Mouse (Mus musculus) heart, embryonic 13.5 days (tissue): ENCODE data around the gene Gm49388. TPM values are rescaled to one million over a fixed set of nuclear protein-coding genes. Genes with fewer than 3 reads are reported as not detected.

Source experiments
- ATAC-seq: fragments of 200-750 bp; cut with Nextera tagmentation; 2 replicates; pipeline ENCODE4 v1.8.0; 2017; ENCODE audit warnings: moderate TSS enrichment; ENCODE audit not compliant: insufficient number of reproducible peaks, low FRiP score, low TSS enrichment; ENCODE audit errors: extremely low read depth
- H3K27ac ChIP-seq: fragments of 300-500 bp; sonication (generic); replicated peaks from 2 replicates; pipeline ENCODE4 v1.5.1; 2015; ENCODE audit warnings: moderate library complexity, mild to moderate bottlenecking, inconsistent platforms
- H3K27me3 ChIP-seq: fragments of 300-500 bp; sonication (generic); replicated peaks from 2 replicates; pipeline ENCODE4 v1.6.1; 2015; ENCODE audit warnings: mild to moderate bottlenecking, inconsistent platforms
- H3K36me3 ChIP-seq: fragments of 300-500 bp; sonication (generic); 2 replicates; pipeline ENCODE4 v1.6.1; 2015; ENCODE audit warnings: mild to moderate bottlenecking, inconsistent platforms
- H3K4me1 ChIP-seq: fragments of 300-500 bp; sonication (generic); 2 replicates; pipeline ENCODE4 v1.6.1; 2015; ENCODE audit warnings: inconsistent platforms
- H3K4me2 ChIP-seq: fragments of 300-500 bp; sonication (generic); 2 replicates; pipeline ENCODE4 v1.6.1; 2015; ENCODE audit warnings: inconsistent platforms, mild to moderate bottlenecking, moderate library complexity
- H3K4me3 ChIP-seq: fragments of 300-500 bp; sonication (generic); 2 replicates; pipeline ENCODE4 v1.5.1; 2015; ENCODE audit warnings: moderate library complexity, mild to moderate bottlenecking, inconsistent platforms
- H3K9ac ChIP-seq: fragments of 300-500 bp; sonication (generic); 2 replicates; pipeline ENCODE4 v1.6.1; 2015; ENCODE audit warnings: inconsistent platforms, mild to moderate bottlenecking, moderate library complexity
- H3K9me3 ChIP-seq: fragments of 300-500 bp; sonication (generic); 2 replicates; pipeline ENCODE4 v1.6.1; 2016; ENCODE audit warnings: inconsistent platforms
- WGBS: fragments of 180-500 bp; shearing (Covaris S2); methylation state at CpG from one replicate; pipeline ENCODE4 v1.1.7; 2015; ENCODE audit warnings: mixed read lengths; 5-methylcytosine and 5-hydroxymethylcytosine counted together
- polyA plus RNA-seq: library from polyadenylated mRNA; unstranded; fragments of >200 nt; fragmentation: Nextera tagmentation; extraction: Ambion mirVana; gene quantifications from 2 replicates; pipeline ENCODE4 v1.2.1, GENCODE M21; 2015

Gene Gm49388
- polyA plus RNA-seq, 1 experiment from 2014 or later = not detected

DNA sequence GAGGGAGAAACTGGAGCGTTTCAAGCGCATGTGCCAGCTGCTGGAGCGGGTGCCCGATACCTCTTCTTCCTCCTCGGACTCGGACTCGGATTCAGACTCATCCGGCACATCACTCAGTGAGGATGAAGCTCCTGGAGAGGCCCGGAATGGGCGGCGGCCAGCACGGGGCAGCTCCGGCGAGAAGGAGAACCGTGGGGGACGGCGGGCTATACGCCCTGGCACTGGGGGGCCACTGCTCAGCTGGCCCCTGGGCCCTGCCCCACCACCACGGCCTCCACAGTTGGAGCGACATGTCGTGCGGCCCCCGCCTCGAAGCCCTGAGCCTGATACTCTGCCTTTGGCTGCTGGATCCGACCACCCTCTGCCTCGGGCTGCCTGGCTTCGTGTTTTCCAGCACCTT, 33.3 kb upstream of the Gm49388 start:
- H3K4me1 ChIP-seq = peaks cover 18% of the 10 kb centered on the region
- no peak overlapping the region for H3K9ac ChIP-seq
- H3K36me3 ChIP-seq = peaks cover 91% of the 10 kb centered on the region
- no peak overlapping the region for H3K27ac ChIP-seq
- no peaks in the 10 kb centered on the region for H3K9me3 ChIP-seq
- H3K4me3 ChIP-seq = no peak overlapping the region
- H3K4me2 ChIP-seq = no peak overlapping the region
- ATAC-seq = no peak
- WGBS = 91% methylated on average over 27 of the region's 27 CpGs
- H3K27me3 ChIP-seq = peaks cover 13% of the 10 kb centered on the region

DNA sequence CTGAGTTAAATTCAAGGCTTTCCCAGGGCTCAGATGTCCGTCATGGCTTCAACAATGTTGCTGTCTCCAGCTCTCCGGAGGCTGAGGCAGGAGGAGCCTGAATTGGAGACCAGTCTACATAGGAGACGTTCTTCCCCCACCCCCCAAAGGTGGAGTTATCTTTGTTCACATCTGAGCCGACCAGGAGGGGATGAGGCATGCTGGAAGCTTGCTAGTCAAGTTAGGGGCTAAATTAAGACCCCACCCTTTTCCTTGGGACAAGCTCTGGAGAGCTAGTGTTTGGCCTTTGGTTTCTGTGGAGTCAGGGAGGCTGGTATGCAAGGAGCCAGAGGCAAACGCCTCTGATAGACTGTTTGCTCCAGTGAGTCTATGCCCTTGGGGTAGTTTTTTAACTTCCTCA, 32.2 kb upstream of the Gm49388 start:
- ATAC-seq = no peak
- Histone ChIP-seq H3K36me3 (peaks cover 100% of the 10 kb centered on the region), H3K4me2 (no peak overlapping the region), H3K27me3 (peaks cover 24% of the 10 kb centered on the region), H3K27ac (no peak overlapping the region), H3K4me3 (no peak overlapping the region), H3K9ac (no peak overlapping the region), H3K4me1 (peaks cover 7% of the 10 kb centered on the region), H3K9me3 (no peaks in the 10 kb centered on the region)
- 67% methylated on average over 5 of the region's 5 CpGs for WGBS

DNA sequence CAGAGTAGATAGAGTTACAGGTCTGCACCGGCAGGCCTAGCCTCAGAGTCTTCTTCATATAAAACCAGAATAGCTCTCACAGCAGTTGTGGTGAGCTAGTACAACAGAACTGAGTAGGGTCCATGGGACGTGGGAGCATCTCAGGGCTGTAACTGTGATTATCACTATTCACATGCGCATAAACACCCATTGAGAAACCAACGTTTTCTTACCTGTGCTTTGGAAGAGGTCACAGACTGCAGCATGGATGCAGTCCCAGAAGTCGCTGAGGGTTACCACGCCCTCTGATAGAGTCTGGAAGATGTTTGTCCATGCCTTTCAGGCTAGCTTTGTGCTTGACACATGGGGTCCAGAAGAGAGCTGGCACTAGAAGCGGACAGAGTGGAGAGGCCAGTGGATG, 31.7 kb upstream of the Gm49388 start:
- no peak for ATAC-seq
- H3K4me2 ChIP-seq = no peak overlapping the region
- peaks cover 100% of the 10 kb centered on the region for H3K36me3 ChIP-seq
- no peak overlapping the region for H3K4me3 ChIP-seq
- H3K27me3 ChIP-seq = peaks cover 25% of the 10 kb centered on the region
- no peak overlapping the region for H3K27ac ChIP-seq
- no peaks in the 10 kb centered on the region for H3K9me3 ChIP-seq
- WGBS = 85% methylated on average over 7 of the region's 7 CpGs
- H3K9ac ChIP-seq = no peak overlapping the region
- H3K4me1 ChIP-seq = peaks cover 2% of the 10 kb centered on the region

DNA sequence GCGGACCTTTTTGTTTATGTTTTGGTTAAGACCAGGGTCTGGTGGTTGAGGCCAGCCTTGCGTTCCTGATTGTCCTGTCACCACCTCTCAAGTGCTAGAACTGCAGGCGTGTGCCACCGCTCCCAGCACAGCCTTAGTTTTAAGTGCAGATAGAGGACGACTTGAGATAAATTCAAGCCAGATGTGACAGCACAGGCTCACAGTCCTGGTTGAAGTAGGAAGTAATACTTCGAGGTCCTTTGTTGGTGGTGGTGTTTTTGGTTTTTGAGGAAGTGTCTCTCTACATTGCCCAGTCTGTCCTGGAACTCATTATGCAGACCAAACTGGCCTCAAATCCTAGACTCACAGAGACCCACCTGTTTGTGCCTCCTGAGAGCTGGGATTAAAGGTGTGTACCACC, 25.7 kb upstream of the Gm49388 start:
- no peak overlapping the region for H3K27ac ChIP-seq
- no peak overlapping the region for H3K4me3 ChIP-seq
- no peaks in the 10 kb centered on the region for H3K9me3 ChIP-seq
- peaks cover 27% of the 10 kb centered on the region for H3K27me3 ChIP-seq
- ATAC-seq = no peak
- peak overlapping the region; percentile 50 for H3K4me2 ChIP-seq
- 13% methylated on average over 6 of the region's 6 CpGs for WGBS
- H3K36me3 ChIP-seq = peaks cover 72% of the 10 kb centered on the region
- peaks cover 22% of the 10 kb centered on the region for H3K4me1 ChIP-seq
- peak overlapping the region; percentile 62 for H3K9ac ChIP-seq

DNA sequence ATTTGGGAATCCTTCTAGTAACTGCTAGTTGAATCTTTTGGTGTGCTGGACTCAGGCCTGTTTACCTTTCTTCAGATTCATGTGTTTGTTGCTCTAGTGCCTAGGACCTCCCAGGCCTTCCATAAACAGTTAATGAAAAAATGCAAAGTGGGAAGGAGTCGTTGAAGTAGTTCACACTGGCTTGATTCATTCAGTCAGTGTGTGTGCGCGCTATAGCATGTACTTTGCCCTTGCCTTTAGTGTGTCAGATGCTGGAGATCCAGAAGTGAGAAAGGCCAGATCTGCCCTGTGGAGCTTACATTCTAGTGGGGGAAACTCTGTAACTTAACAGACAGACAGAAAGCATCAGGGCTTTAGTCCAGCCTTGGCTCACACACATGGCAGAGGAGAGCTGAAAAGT, 24.9 kb upstream of the Gm49388 start:
- Histone ChIP-seq H3K27me3 (peaks cover 22% of the 10 kb centered on the region), H3K36me3 (peaks cover 72% of the 10 kb centered on the region), H3K4me1 (peaks cover 22% of the 10 kb centered on the region), H3K4me3 (no peak overlapping the region), H3K9me3 (no peaks in the 10 kb centered on the region), H3K27ac (no peak overlapping the region), H3K4me2 (no peak overlapping the region), H3K9ac (no peak overlapping the region)
- no peak for ATAC-seq
- 82% methylated on average over 3 of the region's 3 CpGs for WGBS

DNA sequence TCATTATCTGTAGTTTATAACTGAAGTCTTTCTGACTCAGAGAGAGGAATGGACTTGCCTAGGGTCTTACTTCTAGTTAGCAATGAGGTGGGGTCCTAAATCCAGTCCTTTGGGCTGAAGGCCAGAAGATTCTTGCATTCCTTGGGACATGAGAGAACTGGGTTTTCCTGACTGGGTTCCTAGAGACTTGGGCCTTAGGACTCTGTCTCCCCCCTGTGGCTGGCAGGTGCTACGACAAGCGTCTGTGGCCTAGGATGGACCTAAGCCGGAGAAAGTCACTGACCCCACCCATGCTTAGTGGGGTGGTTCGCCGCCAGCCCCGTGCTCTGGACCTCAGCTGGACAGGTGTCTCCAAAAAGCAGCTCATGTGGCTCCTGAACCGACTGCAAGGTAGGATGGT, 24.4 kb upstream of the Gm49388 start:
- Histone ChIP-seq H3K4me1 (peaks cover 22% of the 10 kb centered on the region), H3K9ac (no peak overlapping the region), H3K4me3 (no peak overlapping the region), H3K36me3 (peaks cover 72% of the 10 kb centered on the region), H3K9me3 (no peaks in the 10 kb centered on the region), H3K4me2 (no peak overlapping the region), H3K27me3 (peaks cover 21% of the 10 kb centered on the region), H3K27ac (no peak overlapping the region)
- no peak for ATAC-seq
- 24% methylated on average over 7 of the region's 7 CpGs for WGBS

DNA sequence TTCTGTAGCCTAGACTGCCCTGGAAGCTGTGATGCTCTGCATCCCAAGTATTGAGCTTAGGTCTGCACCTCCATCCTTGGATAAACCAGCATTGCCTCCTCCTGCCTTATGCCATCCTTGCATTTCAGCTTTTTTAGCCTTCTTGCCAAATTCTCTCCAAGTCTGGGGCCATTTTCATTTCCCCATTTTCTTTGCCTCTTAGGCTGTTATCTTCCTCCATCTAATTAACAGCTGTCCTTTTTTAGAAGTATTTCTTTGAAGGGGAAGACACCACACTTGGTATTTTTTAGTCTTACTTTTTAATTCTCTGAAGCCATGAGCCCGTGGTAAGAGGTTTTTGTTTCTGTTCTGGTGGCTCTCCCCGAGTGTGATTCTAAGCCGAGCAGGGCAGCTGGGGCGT, 21.8 kb upstream of the Gm49388 start:
- H3K4me2 ChIP-seq = no peak overlapping the region
- H3K9ac ChIP-seq = no peak overlapping the region
- H3K27me3 ChIP-seq = peaks cover 2% of the 10 kb centered on the region; the same call in 1 of the 2 replicates
- WGBS = 82% methylated on average over 4 of the region's 4 CpGs
- ATAC-seq = no peak
- H3K36me3 ChIP-seq = peaks cover 72% of the 10 kb centered on the region
- H3K9me3 ChIP-seq = no peaks in the 10 kb centered on the region
- no peak overlapping the region for H3K4me3 ChIP-seq
- peaks cover 31% of the 10 kb centered on the region for H3K4me1 ChIP-seq
- H3K27ac ChIP-seq = no peak overlapping the region

DNA sequence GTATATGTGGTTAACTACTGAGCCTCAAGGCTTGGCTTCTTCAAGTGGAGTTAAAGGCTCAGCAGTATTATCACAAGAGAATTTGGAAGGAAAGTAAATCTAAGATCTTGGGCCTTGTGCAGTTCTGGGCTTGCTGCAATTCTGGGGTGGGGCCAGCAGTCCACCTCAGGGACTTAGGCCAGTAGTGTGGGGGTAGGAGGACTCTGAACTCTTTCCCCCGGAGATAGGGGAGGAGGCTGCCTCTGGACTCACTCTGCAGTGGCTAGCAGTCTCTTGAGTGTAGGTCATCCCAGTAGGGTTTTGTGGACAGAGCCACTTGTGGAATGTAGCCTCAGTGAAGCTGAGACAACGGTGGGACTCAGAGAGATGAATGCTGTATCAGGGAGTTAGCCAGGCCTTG, 19.7 kb upstream of the Gm49388 start:
- H3K27ac ChIP-seq = no peak overlapping the region
- peaks cover 27% of the 10 kb centered on the region for H3K4me1 ChIP-seq
- H3K9me3 ChIP-seq = no peaks in the 10 kb centered on the region
- H3K4me2 ChIP-seq = no peak overlapping the region
- peaks cover 70% of the 10 kb centered on the region for H3K36me3 ChIP-seq
- no peak overlapping the region for H3K9ac ChIP-seq
- 67% methylated on average over 2 of the region's 2 CpGs for WGBS
- H3K4me3 ChIP-seq = no peak overlapping the region
- ATAC-seq = no peak
- peaks cover 2% of the 10 kb centered on the region; the same call in 1 of the 2 replicates for H3K27me3 ChIP-seq

DNA sequence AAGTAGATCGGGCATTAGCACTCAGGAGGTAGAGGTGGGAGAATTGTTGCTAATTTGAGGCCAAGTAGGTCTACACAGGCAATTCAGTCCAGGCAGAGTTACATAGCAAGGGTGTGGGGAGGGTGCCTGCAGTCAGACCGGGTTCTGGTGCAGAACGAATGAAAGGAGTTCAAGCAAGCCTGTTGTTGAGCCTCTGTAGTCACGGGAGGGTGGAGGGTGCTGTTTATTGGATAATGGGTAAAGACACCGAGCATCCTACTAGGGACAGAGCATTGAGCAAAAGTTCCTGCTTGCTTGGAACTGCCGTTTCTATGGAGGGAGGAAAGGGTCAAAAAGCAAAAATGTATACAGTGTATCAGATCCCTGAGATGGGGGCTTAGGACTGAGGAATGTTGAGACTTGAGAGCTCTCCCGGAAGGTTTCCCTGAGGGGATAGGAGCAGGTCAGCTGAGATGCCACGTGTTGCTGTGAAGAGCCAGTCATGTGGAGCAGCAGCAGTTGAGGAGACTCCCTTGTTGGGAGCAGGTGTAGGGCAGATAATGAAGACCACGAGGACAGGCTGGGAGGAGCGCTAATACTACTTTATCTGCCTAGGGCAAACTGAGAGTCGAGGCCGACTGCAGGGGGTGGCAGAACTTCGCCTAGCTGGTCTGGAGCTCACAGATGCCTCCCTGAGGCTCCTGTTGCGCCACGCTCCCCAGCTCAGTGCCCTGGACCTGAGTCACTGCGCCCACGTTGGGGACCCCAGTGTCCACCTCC, 18.4 kb upstream of the Gm49388 start:
- H3K4me2 ChIP-seq = peak overlapping the region; percentile 77; the same call in 1 of the 2 replicates
- no peak overlapping the region for H3K27ac ChIP-seq
- H3K27me3 ChIP-seq = no peaks in the 10 kb centered on the region; the same call in 1 of the 2 replicates
- no peaks in the 10 kb centered on the region for H3K9me3 ChIP-seq
- H3K4me1 ChIP-seq = peaks cover 32% of the 10 kb centered on the region
- H3K9ac ChIP-seq = no peak overlapping the region
- H3K36me3 ChIP-seq = peaks cover 63% of the 10 kb centered on the region
- ATAC-seq = no peak
- H3K4me3 ChIP-seq = no peak overlapping the region
- 69% methylated on average over 17 of the region's 17 CpGs for WGBS

DNA sequence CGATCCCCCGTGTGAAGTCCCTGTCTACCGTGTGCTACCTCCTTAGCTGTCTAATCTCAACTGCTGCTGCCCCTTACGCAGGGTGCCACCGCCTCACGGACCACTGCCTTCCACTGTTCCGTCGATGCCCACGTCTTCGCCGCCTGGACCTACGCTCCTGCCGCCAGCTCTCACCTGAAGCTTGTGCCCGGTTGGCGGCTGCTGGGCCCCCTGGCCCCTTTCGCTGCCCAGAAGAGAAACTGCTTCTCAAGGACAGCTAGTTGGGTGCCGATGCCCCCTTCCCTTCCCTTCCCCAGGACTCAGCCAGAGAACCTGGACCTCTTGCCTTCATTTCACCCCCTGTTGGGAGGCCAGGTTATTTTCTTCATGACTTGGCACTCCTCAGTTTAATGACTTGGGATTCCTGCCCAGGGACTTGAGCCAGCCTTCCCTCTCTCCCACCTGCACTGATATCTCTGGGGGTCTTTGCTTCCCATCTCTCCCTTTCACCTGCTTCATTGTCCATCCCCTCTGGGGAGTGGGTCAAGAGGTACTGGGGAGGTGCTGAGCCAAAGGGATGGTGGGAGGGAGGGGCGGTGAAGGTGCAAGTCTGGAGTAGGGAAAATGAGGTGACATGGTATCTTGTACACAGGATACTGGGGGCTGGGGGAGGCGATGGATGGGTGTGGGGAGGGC, 17.6 kb upstream of the Gm49388 start:
- no peak overlapping the region for H3K27ac ChIP-seq
- peaks cover 55% of the 10 kb centered on the region for H3K36me3 ChIP-seq
- ATAC-seq = no peak
- H3K9ac ChIP-seq = no peak overlapping the region
- peak overlapping the region; percentile 77; the same call in 1 of the 2 replicates for H3K4me2 ChIP-seq
- H3K4me3 ChIP-seq = no peak overlapping the region; the same call in 1 of the 2 replicates
- H3K27me3 ChIP-seq = no peaks in the 10 kb centered on the region
- H3K9me3 ChIP-seq = no peaks in the 10 kb centered on the region
- peaks cover 32% of the 10 kb centered on the region for H3K4me1 ChIP-seq
- 91% methylated on average over 19 of the region's 19 CpGs for WGBS

DNA sequence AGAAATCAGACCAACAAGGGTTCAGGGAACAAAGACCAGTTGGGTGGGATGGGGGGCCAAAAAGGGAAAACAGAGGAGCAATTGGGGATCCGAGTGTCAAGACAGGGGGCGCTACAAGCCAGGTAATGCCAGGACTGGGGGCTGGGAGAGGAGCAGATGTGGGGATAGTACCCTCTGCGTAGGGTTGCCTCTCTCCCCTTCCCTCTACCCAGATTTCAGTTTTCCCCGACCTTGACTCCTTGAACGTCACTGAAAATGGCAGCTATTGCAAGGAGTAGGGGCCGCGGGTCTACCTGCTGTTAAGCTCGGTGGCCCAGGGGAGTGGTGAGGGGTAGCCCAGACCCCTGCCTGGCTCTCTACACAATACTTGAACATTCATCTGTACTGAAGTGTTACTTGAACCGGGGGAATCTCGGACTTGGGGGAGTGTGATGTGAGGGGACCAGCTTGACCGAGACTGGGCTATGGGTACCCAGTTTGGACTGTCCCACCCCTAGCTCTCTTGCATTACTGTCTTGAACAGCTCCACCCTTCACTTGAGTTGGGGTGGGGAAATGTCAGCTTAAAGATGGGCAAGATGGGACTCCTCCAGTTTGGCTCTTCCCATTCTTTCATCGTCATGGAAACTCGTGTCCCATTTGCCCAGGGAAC, 16.9 kb upstream of the Gm49388 start:
- peak overlapping the region; percentile 64 for H3K4me3 ChIP-seq

More for the DNA sequence above, 16.9 kb upstream of the Gm49388 start:
- Histone ChIP-seq H3K27ac (peak overlapping the region; percentile 50; the same call in 1 of the 2 replicates), H3K9me3 (no peaks in the 10 kb centered on the region), H3K9ac (no peak overlapping the region), H3K4me2 (peak overlapping the region; percentile 77), H3K4me1 (peaks cover 32% of the 10 kb centered on the region), H3K36me3 (peaks cover 52% of the 10 kb centered on the region), H3K27me3 (no peaks in the 10 kb centered on the region)
- 0 out of 2 replicates have a peak, but pooled peaks have one; percentile 2 for ATAC-seq
- 53% methylated on average over 13 of the region's 13 CpGs for WGBS
